Mouse (Mus musculus): ENCODE measurements around the gene Rap1a.

Gene Rap1a

DNA sequence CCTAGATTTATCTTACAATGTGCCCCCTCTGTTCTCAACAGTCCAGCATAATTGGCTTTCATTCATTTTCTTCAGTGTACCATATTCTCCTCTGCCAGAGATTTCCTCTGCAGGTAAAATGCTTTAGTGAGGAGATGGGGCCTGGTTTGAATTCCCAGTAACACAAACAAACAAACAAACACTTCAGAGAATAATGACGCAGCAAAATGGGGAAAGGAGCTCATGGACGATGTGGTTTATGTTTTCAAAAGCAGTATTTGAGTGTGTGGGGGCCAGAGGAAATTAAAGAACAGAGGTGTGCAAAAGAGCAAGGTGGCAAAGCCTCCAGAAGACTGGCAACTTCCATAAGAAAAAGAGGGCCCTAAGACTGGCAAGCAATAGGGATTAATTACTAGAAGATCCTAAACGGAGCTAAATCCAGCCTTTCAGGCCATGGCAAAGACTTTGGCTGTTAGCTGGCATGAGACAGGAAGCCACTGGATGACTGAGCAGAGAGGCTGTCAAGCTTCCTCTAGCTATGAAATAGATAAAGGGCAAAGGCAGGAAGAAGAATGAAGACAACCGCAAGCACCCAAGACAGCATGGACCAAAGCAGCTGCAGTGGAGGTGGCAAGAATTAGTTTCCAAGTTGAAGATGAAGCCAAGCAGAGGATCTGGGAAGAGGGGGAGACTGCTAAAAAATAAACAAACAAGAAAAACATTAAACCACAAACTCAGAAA is 37.8 kb downstream of the Rap1a start:
- no peak for DNase-seq (ENCODE audit: low spot score)

DNA sequence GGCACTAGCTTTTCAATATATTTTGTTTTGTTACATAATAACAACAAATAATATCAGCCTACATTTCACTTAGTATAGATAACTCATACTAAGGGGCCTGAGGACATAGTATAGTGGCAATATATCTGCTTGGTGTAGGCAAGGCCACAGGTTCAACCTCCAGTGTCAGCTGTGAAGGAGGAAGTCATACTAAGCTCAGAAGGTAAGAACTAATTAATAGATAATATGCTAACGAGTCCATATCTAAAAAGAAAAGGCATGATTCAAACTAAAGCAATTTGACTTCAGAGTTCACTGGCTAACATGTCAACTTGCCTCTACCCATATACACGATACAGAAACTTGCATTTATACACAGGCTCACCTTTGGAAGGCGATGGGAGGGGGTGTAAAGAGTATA is 41.1 kb downstream of the Rap1a start:
- no peak for DNase-seq (ENCODE audit: low spot score)

DNA sequence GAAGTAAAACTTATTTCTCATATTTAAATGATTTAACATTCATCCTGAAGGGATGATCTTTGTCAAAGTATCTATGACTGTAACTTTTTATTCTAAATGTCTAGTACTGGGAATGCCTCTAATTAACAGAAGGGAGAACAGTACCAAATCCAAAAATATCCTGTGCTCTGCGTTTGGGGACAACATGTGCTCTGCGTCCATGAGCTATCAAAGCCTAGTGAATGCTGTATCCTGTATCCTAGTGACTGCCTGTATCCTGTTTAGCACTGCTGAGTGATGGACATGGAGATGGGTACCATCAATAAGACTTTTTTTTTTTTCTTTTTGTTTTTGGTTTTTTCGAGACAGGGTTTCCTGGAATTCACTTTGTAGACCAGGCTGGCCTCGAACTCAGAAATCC is 42.5 kb downstream of the Rap1a start:
- DNase-seq (ENCODE audit: low spot score): no peak

DNA sequence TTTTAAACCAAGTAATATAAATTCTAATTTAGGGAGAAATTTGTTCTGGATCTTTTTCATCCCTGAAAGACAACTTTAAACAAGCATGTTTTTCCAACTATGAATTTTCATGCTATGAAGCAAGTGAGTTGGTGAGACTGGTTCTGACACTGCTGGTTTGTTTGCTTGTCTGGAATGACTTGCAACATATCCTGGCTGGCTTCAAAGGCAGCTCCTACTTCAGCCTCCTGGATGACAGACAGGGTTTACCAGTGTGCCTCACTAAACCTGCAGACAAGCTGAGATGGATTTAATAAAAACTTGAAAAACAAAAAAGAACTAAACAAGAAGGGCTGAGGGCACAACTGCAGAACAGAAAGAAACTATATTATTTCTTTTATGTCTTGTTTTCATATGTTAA is 43.0 kb downstream of the Rap1a start:
- DNase-seq (ENCODE audit: low spot score): no peak

DNA sequence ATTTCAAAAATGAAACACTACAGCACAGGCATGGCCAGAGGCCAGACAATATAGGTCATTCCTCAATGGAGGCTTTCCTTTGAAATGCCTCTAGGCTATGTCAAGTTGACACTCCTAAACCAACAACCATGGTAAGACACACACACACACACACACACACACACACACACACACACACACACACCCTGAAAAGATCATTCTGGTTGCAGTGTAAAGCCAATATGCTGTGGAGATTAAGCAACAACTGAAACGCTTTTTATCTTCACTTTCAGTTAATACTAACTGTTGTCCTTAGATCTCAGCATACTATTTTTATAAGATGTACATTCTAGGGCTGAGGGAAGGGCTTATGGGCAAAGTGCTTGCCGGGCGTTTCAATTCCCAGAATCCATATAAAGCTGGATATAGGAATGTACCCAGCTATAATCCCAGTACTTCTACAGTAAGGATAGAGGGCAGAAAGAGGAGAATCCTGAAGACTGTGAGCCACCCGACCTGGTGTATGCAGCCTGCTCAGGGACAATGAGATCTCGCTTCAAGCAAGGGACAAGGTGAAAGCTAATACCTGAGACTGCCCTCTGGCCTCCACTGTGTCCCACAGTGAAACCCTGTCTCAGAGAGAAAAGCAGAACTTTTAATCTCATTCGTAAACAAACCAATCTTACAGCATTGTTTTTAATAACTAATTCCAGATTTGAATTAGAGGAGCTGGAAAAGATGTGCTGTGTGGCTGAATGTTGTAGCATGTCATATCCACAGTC is 43.6 kb downstream of the Rap1a start:
- DNase-seq (ENCODE audit: low spot score): no peak

DNA sequence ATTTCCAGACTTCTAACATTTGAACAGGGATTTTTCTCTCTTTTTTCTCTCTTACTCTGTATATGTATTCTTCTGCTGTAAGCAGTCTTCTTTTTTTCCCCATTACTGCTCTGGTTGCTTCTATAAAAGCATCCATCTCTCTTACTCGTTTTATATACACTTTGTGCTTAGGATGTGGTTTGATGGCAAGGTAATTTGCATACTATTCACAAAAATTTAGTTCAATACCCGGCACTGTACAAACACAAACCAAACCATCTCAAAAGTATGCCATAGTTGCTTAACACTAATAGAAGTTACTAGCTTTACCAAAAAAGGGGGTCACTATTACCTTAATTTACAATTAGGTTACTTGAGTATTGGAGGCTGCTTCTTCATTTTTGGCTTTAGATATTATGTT is 44.6 kb downstream of the Rap1a start:
- DNase-seq (ENCODE audit: low spot score): no peak

DNA sequence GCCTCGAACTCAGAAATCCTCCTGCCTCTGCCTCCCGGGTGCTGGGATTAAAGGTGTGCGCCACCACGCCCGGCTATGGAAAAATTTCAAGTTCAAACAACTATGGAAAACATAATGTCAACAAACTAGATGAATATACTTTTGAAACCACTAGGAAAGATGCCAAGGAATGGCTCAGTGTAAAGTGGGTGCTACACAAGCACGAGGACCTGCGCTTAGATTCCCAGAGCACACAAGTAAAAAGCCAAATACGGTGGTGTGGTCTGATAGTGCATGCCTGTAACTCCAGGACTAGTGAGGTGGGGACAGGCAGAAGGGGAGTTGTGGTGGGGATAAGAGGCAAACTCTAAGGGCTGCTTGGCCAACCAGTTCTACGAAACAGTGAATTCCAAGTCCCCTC is 46.0 kb downstream of the Rap1a start:
- no peak for DNase-seq (ENCODE audit: low spot score)

DNA sequence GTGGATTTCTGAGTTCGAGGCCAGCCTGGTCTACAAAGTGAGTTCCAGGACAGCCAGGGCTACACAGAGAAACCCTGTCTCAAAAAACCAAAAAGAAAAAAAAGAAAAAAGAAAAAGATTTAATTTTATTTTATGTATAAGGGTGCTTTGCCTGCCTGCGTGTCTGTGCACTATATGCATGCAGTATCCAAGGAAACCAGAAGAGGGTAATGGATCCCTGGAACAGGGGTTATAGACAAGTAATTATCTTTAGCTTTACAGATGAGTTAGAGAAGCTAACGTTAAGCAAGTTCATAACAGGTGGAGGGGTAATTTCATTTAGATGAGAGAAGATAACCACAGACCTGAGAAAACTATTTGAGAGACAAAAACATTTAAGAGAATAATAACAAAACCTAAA is 47.0 kb downstream of the Rap1a start:
- no peak for DNase-seq (ENCODE audit: low spot score)

DNA sequence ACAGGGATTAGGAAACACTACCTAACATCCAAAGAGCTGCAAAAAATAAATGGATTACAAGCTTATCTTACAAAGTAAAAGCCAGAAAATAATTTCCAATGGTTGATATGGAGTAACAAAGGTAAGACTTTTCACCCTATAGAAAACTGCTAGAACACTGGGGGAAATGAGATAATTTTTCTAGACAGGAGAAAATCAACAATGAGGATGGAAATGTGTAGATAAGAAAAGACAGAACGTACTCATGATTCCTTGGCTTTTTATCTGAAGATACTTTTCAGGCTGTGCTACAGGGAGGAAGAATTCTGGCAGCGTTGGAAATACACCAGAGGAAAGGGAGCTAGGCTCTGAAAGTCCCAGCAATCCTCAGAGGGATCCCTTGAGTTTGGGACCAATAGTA is 50.3 kb downstream of the Rap1a start:
- DNase-seq (ENCODE audit: low spot score): no peak

DNA sequence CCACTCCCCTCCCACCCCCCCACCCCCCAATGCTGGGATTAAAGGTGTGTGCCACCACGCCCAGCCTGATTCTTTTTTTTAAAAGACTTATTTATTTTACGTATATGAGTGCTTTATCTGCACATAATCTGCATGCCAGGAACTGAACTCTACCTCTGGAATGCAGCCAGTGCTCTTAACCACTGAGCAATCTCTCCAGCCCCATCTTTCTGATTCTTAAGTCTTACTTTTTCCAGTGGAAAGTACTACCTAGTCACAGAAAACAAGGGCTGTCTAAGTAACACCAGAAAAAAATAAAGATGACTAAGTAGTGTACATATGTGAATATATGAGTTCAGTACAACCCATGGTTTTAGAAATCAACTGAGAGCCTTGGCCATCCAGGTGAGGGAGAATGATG is 54.6 kb downstream of the Rap1a start:
- DNase-seq (ENCODE audit: low spot score): no peak

DNA sequence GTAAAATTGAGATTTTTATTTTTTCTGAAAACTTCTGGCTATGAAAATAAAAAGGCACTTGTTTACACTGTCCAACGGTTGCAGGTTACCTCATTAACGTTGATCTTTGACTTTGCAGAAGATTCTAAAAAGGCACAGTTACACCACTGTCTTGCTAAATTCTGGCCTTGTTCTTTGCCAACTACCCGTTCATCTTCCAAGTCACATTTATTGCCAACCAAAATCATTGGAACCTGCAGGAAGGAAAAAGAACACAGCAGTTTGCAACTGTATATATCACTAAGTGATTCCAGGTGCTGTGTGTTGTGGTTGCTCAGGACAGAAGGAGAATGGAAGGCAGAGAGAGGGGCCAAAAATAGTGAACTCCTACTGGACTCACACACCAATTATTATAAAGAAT is 63.5 kb downstream of the Rap1a start:
- no peak for DNase-seq (ENCODE audit: low spot score)

DNA sequence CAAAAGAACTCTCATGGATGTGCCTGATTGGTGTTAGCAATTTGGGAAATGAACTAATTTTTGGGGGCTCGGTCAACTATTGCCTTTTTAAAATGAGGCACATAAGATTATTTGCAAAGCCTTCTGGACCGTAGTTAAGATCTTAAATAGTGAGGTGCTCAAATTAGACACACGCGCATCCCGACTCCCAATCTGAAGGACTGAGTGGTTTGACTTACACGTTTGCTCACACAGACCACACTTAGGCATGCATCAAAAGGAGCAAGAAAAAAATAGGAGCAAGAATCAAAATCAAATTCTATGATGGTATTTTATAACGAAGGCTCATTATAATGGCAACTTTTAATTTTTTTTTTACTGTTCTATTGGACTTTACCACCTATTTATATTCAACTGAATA is 64.1 kb downstream of the Rap1a start:
- DNase-seq (ENCODE audit: low spot score): no peak

DNA sequence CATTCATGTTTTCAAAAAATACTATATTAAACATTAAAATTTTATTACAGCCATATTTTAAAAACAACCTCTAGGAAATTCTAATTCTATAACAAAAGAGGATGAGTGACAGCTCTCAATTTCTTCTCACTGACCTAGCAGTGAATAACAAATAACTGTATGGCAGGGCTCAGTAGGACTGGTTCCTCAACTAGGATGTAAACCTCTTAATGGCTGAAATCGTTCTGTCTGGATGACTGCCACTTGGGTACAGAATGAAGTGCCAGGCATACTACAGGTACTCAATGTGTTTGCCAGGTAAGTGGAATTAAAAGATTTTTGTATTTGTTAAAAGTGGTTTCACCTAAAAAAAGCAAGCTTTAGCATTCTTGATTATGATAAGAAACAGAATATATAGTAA is 65.0 kb downstream of the Rap1a start:
- DNase-seq (ENCODE audit: low spot score): no peak

DNA sequence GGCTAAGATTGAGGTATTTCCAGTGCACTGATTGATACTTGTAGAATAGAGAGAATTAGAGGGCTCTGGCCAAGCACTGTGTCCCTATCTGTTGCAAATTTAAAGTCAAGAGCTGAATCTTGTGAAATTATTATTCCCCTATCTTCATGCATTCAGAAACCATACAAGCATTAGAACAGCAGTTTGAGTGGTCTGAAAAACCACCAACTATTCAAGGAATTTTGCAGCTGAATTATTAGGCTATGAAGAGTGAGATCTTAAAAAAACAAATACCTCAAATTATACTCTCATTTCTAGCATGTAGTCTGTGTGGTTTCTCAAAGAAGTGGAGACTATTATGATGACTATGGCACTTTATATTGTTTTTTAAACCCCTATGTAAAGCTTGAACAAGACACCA is 65.9 kb downstream of the Rap1a start:
- no peak for DNase-seq (ENCODE audit: low spot score)

DNA sequence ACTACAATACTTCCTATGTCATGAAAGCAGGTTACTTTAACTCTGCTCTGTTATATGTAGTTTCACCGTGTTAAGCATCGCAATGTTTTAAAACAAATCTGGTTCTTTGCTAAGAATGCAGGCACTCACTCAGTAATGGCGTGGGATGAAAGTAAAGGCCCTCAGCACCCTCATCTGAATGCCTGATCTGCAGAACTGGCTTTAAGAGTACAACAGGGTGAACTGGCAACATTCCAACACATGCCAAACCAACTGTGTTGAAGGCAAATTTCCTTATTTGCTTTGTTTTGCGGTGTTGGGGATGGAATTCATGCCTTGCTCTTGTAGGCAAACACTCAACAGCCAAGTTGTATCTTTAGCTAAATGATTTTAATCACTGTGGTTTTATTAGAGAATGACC is 67.6 kb downstream of the Rap1a start:
- no peak for DNase-seq (ENCODE audit: low spot score)

DNA sequence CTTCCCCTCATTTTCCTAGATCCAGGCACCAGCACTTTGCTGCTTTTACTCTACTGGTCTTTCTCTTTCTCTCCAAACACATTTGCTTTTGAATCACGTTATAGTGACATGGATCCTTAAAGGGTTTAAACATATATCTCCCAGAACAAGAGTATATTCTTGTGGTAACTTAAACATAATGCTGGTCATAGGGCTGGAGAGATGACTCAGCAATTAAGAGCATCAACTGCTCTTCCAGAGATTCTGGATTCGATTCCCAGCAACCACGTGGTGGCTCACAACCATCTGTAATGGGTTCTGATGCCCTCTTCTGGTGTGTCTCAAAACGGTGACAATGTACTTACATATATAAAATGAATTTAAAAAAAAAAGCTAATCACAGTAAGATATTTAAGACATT is 68.8 kb downstream of the Rap1a start:
- no peak for DNase-seq (ENCODE audit: low spot score)

DNA sequence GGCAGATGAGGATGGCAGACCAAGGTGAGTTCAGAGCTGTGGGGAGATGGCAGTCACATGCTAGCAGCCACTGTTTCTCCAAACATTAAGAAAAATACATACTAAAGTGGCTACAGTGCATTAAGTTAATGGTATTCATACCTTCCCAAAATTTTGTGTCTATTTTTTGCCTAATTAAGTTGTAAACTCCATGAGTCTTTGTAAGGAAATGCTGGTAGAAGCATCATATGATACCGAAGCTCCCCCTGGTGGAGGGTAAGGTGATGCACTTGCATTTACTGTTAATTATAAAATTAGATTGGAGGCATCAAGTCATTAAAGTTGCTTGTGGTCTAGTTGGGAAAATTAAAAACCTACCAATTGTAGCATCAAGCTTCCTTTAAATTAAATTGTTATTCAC is 75.1 kb downstream of the Rap1a start:
- DNase-seq (ENCODE audit: low spot score): no peak

DNA sequence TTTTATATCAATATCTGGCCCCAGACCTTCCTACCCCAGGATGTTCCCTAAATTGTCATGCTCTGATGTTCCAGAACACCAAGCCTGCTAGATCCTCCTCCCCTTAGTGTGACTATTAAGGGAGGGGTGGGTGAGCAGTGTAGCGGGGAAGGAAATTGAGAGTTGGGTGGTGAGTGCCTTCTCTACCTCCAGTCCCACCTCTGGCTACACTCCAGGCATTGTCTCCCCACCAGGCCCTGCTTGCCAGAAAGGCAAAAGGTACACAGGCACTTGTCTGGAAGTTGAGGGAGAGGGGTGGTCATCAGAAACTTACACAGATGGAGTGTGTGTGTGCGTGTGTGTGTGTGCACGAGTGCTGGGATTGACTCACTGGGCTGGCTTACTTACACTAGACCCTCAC is 78.6 kb downstream of the Rap1a start:
- DNase-seq (ENCODE audit: low spot score): no peak

DNA sequence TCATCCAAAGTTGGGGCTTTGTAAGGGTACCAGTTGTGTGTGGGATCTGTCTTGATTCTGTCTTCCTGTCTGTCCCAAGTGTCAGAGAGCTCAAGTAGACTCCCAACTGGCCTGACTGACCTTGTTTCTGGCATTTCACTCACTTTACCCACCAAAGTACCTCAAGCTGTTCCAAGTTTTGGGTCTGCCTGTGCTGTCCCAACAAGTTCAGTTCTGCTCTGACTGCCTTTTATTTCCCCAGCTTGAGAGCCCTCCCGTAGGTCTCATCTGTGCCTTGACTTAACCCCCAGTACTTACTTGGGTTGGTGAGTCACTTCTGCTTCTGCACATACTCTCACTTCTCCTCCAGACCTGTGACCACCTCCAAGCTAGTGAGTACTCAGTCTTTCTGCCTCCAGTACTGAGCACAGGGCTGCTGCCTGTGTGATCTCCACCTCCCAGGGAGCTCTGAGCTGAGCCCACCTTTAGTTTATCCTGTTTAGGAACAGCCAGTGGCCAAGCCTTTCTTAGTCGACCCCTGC is 79.4 kb downstream of the Rap1a start:
- DNase-seq (ENCODE audit: low spot score): no peak

DNA sequence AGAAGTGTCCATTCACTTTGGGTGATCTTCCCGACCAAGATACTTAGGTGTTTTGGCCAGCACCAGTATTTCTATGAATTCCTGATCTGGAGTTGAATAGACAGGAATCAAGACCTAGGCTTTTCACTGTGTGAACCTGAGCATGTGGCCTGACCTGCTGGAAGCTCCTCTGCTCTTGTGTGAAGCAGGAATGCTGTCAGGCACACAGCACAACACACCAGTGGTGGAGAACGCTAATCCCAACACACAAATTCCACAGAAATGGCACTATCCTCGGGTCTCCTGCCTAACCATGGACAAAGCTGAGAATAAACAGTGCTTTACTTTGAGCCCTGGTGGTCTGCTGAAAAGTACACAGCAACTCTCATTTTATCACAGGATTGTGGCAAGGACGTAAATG is 80.6 kb downstream of the Rap1a start:
- no peak for DNase-seq (ENCODE audit: low spot score)

DNA sequence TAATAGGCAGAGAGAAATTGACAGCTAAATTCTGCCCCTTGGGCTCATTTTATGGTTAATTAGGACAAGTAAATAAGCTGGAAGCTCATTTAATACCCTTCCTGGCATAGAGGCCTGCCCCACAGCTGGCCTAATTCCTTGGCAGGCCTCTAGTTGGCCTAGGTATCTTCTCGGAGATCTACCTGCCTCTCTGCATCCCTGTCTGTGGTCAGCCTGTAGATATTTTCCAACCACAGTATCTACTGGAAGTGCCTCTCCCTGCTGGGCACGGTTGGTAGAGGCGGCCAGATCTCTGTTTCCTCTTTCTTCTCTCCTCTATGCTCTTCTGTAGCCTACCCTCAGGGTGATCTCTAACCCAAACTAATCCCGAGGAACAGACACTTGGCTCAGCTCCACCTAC is 81.2 kb downstream of the Rap1a start:
- no peak for DNase-seq (ENCODE audit: low spot score)

DNA sequence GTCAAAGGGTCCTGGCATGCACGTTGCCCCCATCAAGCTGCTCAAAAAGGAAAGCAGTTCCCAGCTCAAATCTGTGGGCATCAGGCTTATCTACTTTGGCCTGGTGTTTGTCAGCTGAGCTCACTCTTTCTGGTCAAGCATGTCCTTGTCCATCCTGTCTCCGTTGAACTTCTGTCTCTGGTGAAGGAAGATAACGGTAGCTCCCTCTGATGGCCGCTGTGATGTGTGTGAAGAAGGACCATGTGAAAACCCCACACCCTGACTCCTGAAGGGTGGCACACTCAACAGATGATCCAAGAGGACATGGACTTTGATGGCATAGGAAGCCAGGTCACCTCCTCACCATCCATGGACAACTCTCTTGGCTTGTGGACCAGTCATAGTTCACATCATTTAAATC is 82.4 kb downstream of the Rap1a start:
- no peak for DNase-seq (ENCODE audit: low spot score)

DNA sequence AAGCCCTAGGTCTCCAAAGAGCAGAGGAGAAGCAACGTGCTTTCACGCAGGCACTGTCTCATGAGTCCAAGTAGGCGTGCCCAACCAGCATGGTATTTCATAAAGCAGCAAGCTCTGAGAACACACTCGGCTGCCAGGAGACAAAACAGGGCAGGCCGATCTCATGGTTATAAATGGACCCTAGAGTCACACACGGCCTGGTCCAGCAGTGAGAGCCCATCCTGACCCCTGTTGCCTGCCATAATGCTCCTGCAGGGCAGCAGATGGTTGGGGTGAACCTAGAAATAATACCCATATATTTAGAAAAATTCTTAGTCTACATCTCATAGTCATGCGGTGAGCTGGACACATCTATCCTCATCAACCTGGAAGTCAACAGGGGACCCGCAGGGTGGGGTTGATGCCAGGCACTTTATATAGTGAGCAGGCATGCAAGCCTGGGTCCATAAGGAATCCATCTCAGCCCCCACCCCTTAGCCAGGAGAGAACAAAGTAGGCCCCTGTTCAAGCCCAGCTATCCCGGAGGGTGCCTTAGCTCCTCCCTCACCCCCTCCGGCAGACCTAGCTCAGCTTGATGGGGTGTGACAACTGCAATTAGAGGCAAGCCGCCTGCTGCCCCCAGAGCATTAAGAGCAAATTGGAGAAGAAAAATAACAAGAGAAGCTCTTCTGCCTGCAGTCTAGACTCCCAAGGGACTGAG is 83.1 kb downstream of the Rap1a start:
- DNase-seq (ENCODE audit: low spot score): no peak

All from layer of hippocampus, adult 9-10 months (tissue).